Mouse (Mus musculus): ENCODE data around the gene Wdr11.

Wdr11 gene

DNA sequence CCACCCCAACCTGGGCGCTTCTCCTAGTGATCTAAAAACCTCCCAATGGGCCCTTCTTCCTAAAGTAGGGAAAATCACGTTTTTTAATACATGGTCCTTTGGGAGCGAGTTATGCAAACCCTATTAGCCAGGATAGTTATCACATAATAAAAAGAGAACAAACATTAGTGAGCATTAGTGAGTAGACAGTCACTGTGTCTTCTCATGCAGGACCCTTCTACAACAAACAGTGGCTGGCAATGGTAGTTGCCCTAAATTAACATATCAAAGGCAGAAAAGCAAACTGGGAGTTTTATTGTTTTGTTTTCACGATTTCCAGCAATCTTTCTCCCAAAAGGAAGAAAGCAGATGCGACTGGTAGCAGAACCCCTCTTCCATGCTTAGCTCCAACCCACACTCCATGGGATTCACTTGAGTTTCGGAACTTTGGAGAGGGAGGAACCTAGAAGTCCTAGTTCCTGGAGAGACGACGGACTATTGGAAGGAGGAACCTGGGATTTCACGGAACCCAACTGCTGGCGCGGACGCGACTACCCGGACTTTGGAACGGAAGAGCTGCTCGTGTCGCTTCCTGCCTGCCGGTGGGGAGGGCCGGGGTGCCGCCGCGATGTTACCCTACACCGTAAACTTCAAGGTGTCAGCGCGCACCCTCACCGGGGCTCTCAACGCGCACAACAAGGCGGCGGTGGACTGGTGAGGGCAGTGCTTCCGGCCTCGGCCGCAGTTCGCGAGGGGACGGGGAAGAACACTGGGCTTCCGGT lies at the start of gene Wdr11:
Gene Wdr11 (plus strand): TSS at position 493 of the 761 bp plus-strand sequence.
- peak; percentile 91 for DNase-seq (ENCODE audit: low spot score)

DNA sequence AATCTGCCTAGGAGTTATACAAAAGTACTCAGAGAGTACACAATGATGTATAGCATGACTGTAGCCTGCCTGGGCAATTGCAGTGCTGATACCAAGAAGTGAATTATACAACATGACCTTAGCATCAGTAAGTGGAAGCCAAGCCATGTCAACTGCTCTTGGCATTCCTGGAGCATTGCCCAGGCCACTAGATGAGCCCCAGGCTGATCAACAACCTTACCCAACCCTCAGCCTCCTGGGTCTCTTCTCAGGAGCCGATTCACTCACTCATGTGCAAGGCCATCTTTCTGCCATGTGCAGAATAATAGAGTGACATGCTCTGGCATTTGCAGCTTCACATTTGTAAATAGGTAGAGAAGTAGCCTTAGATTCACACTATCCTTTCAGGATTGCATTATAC lies 24.1 kb upstream of the Wdr11 start:
- DNase-seq (ENCODE audit: low spot score) = no peak

DNA sequence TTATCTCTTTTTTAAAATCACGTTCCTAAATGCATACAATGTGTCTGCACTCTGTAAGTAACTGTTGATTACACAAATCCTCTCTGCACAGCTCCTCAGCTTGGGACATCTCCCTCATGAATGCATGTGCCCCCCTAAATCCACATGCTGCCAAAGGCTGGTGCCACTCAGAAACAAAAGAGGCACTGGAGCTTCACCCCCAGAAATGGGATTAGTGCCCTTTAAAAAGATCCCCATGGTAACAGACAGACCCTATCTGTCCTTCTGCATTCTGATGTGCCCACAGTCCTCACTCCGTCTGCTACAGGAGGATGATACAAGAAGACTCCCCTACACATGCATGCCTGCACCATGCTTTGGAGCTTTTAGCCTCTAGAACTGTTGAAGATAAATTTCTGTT lies 23.3 kb upstream of the Wdr11 start:
- DNase-seq (ENCODE audit: low spot score) = no peak

DNA sequence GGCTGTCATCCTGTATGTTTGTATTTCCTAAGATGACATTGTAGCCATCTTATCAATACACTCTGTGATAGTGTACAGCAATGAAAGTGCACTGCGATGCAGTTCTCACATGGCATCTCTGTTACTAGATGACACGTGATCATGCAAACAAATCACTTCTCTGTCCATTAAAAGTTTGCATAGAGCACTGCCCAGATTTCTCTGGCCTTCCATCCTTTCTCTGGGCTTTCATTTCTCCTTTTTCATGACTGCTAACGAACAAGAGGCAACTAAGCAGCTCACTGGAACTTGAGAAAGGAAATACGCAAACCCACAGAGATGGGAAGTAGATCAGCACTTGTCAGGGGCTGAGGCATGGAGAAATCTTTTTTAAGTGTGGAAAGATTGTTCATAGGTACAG lies 17.2 kb upstream of the Wdr11 start:
- no peak for DNase-seq (ENCODE audit: low spot score)

DNA sequence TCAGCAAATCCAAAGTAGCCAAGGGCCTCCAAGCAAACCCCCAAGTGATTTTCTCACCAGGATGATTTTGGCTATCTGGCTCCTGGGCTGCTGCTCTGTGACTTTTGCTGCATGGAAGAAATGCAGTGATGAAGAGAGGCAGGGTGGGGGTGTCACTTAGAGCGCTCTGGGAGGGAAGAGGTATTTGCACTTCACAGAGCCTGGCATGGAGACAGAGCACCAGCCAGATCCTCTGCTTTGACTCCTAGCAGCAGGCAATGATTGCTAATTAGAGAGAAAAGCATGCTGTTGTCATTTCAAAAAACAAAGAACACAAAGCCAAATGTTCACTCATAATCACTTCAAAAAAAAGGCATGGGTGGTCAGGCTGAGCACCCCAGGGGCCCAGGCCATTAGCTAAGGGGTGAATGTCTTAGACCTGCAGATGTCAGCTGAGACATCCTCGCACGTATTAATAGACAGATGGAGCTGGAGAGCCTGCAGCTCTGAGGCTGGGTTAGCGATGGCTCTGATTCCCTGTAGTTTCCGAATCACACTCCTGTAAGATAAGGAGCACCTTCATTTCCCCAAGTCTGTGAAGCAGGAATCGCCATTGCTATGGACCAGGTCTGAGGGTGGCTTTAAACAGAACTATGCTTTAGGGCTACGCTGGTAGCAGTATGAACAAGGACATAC lies 16.4 kb upstream of the Wdr11 start:
- DNase-seq (ENCODE audit: low spot score) = no peak

DNA sequence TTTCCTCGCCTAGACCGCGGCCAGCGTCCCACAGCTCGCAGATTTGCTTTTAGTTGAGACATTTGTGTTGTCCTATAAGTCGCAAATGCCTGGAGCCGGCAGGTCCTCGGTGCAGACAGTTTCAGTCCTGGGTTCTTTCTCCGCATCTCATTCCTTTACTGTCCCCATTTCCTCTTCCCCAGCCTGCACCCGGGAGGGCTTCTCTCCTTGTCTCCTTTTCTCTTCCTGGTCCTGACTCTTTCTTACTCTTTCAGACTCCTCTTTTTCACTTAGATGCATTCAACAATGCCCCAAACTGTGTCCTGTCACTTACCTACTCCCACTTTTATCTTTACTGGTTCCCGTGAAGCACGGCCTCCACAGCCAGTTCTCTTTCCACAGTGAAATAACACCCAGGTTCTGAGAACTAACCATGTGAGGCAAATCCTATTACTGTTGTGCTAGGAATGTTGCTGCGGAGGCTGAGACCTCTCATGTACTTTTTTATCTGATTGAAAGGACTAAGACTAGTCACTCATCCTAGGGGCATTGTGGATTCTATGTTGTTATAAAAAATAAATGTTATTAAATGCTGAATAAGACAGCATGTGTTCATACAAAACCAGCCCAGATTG lies 576 bp downstream of the Wdr11 start:
- no peak for DNase-seq (ENCODE audit: low spot score)

DNA sequence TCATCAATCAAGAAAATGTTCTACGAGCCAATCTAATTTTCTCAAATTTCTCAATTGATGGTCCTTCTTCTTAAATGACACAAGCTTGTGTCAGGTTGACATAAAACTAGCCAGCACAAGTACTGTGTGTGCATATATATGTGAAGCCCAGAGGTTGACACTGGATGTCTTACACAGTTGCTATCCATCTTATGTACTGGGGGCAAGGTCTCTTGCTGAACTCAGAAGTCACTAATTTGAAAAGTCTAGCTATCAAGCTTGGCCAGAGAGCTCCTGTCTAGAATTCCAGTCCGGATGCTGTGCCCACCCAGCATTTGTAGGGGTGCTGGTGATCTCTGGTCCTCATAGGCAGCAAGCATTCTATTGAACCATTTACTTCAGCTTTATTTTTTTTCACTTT lies 5.5 kb downstream of the Wdr11 start:
- DNase-seq (ENCODE audit: low spot score) = no peak

DNA sequence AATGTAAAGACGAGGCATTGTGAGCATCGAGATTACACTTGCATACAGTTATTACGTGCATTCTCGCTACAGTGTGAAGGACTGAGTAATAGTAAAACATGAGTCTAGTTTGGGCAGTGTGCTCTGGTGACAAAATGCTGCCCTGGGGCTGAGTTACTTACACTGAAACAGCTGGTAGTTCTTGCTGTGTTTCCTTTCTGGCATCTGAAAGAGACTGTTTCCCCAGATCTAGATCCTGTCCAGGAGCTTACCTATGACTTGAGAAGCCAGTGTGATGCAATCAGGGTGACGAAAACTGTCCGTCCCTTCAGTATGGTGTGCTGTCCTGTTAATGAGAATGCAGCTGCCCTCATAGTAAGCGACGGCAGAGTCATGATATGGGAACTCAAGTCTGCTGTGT lies 14.6 kb downstream of the Wdr11 start:
- DNase-seq (ENCODE audit: low spot score) = no peak

DNA sequence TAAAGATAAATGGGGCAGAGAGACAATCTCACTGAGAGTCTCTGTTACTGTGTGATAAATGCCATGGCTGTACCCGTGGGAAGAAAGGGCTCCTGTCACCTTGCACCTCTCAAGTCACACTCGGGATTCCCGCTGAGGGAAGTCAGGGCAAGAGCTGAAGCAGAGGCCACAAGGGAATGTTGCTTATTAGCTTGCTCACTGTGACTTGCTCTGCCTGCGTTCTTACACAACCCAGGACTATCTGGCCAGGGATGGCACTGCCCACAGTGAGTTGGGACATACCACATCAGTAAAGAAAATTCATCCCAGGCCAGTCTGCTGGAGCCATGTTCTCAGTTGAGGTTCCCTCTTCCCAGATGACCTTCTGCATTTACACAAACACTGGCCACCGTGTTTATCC lies 29.5 kb downstream of the Wdr11 start:
- DNase-seq (ENCODE audit: low spot score) = no peak

DNA sequence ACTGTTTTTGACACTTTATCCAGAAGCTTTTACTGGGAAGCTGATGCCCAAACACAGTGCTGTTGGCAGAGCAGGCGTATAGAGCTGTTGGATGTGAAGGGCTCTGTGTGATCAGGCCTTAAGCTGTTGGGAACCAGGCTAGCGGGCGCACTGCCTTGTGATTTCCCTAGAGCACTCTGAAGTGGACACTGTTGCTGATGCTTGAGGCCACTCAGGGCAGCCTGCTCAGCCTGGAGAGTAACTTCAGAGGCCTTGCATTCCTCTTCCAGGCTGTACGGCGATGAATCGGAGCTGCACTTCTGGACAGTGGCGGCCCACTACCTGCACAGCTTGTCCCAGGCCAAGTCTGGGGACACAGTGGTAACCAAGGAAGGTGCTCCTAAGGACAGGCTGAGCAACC lies 38.7 kb downstream of the Wdr11 start:
- DNase-seq (ENCODE audit: low spot score) = no peak

DNA sequence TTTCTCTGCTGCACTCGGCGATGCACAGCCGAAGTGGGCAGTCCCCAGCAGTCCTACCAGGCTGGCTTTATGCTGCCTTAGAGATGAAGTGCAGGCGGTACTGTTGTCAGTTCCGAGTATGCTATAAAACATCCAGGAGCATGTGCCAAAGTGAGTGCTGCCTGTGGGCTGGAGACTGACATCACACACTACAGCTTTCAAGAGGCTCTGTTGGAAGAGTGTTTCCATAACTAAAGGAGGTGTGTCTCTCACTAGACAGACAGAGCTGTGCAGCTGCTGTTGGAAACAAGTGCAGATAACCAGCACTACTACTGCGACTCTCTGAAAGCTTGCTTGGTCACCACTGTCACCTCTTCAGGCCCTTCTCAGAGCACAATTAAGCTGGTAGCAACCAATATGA lies 39.8 kb downstream of the Wdr11 start:
- DNase-seq (ENCODE audit: low spot score) = no peak

DNA sequence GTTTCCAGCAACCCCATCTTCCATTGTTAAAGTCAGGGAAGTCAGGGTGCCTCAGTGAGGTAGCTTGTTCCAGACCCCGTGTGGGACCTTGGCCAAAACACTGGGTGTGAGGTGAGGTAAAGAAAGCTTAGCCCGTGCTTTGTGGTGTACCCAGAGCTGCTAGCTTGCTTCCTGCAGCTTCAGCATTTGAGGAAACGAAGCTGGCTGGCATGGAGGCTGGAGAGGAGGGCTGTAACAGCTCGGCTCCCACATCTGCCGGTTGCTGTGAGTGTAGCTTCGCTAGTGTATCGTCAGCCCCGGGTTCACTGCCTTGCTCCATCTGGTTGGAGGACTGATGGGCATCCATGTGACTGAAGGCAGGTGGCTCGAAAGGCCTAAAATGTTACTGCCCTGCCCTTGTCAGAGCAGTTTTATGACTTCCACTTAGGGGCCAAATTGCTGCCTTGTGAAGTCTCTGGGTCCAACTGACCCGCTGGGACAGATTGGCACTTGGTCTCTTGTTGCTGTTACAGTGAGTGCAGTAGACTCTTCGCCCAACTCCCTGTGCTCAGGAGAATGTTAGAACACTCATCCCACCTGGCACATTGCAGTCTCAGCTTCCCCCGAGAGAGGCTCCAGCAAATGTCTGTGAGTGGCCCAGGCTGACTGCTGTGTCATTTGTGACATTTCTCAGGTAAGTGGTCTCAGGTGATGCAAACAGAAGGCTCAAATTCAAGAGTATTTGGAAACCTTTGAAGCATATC lies 44.4 kb downstream of the Wdr11 start:
- DNase-seq (ENCODE audit: low spot score) = no peak

DNA sequence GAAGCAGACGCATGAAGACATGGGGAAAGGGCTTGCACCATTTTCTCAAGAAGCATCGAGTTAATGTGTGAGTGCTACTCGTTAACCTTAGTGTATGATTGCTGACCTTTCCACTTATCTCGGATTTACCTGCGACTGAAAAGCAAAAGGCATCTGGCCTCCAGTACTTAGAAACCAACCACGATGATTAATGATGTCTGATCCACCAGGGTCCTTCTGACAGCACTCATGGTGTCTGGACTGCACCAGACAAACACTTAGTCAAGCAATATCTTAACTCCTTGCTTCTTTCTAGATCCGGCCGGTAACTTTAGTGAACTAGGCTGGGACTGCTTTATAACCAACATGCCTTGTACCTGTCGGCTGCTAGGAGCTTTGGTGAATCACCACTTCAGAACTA lies 45.3 kb downstream of the Wdr11 start:
- DNase-seq (ENCODE audit: low spot score) = no peak

DNA sequence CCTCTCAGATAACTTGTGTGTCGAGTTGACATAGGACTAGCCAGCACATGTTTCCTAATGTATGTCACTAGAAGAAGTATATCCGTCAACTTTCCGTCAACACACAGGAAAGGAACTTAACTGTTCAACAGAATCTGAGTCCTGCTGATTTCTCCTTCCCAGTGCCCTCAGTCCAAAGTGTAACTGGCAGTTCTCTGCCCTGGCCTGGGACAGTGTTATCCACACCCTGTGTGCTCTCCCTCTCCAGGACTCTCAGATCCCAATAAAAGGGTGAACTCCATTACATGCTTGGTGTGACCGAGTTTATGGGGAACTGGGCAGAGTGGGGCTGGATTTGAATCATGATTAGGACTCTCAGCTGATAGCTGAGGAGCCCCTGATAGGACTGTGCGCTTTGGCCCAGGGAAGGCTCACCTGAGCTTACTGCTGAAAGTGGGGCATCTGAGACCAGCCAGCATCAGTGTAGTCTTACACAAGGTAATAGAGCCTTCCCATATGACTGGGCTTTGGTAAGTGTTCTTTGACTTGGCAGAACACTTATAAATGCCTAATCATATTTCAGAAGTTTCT lies 46.3 kb downstream of the Wdr11 start:
- DNase-seq (ENCODE audit: low spot score) = no peak

DNA sequence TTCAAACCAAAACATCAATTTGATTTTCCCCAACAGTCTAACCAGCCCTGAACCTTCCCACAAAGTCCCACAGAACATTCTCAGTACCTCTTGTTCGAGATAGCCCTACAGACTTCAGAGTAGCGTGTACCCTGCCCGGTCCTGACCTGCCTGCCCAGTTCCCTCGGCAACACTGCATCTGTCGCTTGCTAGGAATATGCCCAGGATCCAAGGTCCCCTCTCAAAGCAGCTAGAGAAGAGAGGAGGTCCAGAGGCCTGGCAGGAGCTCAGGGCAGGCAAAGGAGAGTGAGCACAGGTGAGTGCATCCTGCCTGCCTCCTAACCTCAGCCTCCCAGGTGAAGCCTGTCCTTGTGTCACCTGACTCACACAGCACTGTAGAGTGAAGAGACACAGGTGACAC lies 47.3 kb downstream of the Wdr11 start:
- no peak for DNase-seq (ENCODE audit: low spot score)

DNA sequence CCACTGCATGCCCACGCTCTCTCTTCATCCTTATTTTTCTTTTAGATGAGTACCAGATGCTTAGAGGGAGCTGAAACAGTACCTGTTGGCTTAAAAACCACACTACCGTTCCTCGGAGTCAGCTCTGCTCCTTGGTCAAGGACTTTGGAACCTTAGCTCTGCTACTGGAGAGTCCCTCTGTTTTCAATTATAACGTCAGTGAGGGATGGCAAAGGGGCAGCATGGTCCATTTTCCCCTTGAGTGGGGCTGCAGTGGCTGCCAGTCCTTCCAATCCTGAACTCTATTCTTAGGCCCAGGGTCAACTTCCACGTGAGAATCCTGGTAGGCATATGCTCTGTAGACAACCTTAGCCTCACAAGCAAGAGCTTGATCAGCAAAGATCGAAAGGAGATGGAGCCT lies 48.2 kb downstream of the Wdr11 start:
- DNase-seq (ENCODE audit: low spot score) = no peak

DNA sequence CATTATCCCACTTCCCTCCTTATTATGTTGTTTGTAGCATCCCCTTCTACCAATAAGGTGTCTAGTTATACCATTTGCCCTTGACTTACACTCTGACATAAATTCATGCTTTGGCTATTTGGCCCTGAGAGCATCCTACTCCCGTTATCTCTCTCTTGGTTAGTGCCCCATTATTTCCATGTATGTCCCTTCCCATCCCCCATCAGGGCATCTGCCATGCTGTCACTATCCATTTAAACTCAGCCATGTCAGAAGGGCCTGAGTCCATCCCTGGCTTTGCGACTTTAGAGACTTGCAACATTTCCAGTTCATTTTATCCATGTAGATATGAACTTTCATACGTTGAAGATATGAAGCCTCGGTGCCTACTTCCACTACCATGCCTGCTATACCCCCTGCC lies 51.6 kb downstream of the Wdr11 start:
- no peak for DNase-seq (ENCODE audit: low spot score)

DNA sequence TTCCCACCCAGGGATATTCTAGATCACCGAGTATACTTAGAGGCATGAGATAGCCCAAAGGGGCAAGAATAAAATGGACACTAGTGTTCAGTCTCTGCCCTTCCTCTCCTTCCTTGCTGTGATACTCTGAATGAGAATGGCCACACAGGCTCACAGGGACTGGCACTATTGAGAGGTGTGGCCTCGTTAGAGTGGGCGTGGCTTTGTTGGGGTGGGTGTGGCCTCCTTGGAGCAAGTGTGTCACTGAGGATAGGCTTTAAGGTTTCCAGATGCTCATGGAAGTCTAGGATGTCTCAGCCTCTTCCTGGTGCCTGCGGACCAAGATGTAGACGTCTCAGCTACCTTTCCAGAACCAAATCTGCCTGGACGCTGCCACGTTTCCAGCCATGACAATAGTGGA lies 56.1 kb downstream of the Wdr11 start:
- no peak for DNase-seq (ENCODE audit: low spot score)

DNA sequence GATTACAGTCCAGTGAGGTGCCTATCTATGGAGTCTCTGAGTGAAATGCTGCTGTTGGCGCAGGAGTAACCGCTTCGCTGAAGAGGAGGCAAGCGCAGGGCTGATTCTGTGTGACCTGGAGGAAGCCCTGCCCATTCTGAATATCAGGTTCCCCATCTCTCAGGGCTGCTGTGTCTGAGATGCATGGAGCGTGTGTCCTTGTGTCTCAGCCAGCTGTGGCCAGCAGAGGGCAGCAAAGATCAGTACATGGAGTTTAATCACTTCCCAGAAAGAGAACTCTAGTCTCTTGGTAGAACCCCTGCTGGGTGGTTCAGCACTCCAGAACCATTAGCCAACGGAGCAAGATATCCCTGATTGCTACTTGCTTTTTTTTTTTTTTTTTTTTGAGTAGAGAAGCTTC lies 57.3 kb downstream of the Wdr11 start:
- DNase-seq (ENCODE audit: low spot score) = peak; percentile 97

DNA sequence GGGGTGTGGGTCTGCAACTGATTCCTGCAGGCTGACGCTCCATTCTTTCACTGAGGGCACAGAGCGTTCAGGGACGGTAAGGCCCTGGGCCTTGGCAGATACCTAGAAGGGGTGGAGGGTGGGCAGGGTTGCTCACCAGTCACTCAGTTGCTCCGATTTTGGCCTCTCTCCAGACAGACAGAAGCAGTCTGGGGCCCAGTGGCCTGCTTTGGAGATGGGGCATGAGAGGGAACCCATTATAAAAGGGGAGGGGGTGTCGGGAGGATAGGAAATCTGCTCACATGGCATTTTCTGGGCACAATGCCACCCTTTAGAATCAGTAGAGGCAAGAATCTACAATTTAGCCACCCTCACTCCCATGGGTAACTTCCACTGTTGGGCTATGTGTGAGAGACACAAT lies 59.1 kb downstream of the Wdr11 start:
- DNase-seq (ENCODE audit: low spot score) = no peak

DNA sequence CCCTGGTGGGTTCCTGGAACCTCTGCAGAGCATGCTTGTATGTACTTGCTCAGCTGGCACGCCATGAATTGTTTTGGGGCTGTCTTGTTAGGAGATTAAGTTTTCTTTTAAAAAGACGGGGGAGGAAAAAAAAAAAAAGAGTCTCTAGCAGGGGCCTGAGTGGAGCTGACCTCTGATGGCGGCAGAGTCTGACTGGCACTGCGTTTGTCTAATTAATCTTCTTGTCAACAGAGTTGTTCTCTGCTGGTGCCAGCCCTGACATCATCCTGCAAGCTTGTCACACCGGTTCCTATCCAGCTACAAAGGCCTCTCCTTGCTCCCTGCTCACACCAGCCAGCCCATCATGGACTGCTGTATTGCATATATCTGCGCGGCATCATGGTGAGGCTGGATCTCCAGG lies 60.1 kb downstream of the Wdr11 start:
- peak; percentile 39 for DNase-seq (ENCODE audit: low spot score)

DNA sequence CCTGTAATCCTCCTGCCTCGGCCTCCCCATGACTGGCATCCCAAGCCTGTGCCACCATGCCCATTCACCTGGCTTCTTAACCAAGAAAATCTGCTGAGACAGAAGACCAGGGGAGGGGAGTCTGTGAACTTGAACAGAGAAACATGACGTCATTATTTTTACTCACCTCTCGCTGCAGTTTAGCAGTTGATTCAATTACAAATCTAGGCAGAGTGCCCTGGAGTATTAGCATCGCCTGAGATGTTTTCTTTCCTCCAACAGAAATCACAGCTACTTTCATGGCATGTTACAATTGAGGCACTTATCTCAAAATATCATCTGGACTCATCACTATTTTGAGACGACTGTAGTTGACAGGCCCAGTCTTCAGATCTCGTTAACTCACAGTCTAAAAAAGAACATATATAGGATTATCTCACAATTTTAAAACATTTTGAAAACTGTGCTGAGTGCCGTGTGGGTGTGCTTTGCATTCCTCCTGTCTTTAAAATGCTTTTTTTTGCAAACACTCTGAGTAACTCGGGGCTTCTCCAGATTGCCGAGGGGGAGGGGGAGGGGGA lies 61.3 kb downstream of the Wdr11 start:
- no peak for DNase-seq (ENCODE audit: low spot score)
